Mouse (Mus musculus) forelimb bud, embryonic 11.5 days (tissue): ENCODE measurements around the gene Map7d1.

Experiments
- DNase-seq: peaks from one replicate; pipeline ENCODE4 v3.0.0-alpha.2; 2012; ENCODE audit warnings: low read depth, low spot score

Map7d1 gene

DNA sequence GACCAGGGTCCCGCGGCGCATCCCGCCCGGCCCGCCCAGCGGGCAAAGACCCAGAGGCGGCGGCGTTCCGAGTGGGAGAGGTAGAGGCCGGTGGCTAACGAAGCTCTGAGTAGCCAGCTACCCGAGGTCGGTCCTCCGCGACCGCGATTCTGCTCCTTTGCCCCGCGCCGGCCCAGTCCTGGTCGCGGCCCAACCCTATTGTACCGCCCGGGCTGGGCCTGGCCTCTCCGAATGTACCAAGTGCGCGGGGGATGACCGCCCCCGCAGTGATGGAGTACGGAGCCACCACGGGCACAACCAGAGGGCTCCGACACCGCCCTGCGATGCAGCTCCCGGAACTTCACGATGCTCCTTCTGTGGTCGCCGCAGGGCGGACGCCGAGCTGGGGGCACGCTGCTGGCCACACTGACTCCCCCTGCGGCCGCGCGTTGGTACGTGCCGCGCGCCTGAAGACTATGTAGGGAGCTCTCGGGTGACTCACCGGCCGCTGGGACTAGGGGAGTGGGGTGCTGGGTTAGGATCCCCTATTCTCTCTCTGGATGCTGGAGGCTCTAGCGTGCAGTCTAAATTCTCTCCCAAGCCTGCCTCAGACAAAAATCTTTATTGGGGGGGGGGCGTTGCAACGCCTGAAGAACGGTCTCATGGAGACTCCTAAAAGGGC, at the start of gene Map7d1:
Gene Map7d1, minus strand, starts transcription at position 213 of the 661 bp plus-strand sequence.
- DNase-seq, result peak; percentile 89

DNA sequence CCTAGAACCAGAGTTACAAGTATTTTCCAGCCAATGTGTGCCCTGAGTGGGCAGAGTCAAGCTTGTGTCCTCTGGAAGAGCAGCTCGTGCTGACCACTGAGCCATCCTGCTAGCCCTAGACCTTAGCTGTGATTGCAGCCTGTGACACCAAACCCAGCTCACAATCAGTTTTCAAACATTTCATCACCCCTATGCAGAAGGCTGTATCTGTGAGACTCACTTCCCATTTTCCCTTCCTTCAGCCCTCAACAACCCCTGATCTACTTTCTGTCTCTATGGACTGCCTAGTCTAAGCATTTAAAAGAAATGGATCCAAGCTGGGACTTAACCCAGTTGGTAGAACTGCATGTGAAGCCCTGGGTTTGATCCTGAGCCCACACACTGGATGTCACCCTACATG, 49.3 kb upstream of the Map7d1 start:
- no peak for DNase-seq

- DNase-seq, result no peak
These were observed 47.7 kb upstream of the Map7d1 start for GRCm38 (mm10) chr4:126303877-126304276.

DNA sequence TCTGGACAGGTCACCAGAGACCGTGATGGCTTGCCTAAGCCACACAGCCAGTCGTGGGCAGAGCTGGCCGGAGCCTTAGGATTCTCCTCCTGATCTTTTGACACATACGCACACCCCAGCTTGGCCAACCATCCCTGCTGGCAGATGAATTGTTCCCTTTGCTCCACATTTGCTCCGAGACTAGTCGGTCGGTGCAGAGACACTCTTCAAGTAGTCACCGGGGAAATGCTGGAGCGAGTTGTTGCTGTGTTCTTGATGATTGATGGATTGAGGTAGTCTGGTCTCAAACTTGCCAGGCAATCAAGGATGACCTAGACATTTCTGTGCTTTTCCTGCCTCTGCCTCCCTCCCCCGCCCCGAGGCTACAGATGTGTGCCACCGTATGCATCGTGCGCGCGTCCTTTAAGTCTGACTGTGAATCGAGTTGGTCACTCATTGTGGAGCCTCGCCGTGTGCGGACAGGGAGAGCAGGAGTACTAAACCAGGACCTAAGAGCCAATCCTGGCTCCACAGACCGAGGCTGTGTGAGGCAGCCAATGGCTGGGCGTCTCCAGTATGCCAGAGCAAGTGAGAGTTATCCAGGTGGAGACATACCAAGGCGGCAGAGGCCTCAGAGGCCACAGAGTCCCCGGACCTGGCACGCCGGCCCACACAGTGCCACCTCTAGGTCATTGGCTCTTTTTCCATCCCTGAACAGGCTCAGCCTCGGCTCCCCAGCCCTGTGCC, 45.6 kb upstream of the Map7d1 start:
- DNase-seq, result peak; percentile 40

- no peak for DNase-seq
These were observed 44.9 kb upstream of the Map7d1 start for GRCm38 (mm10) chr4:126300916-126301583.

DNA sequence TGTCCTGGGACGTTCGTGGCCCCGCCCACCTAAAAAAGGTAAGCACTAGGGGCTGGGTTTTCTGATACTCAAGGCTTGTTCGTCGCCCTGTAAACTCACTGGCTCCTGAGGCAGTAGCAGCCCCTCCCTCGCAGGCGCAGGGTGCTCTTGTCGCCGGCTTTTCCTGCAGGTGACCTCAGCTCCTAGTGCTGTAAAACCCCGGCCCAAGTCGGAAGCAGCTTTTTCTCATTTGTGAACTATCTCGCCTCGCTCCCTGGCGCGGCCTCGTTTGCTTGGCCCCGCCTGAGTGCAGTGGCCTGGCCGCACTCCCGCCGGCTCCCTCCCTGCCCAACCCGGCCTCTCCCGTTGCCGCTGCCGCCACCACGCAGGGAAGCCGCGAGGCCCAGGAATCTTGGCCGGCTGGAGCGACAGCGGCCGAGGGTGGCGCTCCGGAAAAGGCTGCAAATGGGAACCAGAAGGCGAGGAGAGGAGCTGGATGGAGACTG, 40.5 kb upstream of the Map7d1 start:
- DNase-seq, result peak; percentile 49

DNA sequence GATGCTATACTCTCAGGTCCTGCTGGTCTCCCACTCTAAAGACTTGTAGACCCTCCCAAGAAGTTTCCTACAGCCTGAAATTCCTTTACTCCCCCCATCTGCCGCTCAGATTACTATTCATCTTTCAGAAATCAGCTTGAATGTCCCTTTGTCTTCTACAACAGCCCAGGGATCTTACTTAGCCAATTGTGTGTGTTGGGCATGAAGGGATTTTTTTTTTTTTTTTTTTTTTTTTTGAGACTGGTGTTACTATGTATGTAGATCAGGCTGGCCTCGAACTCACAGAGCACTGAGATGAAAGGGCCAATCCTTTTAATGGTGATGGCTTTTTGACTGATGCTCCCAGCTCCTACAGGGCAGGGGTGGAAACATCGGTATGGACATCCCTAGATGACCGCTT, 39.8 kb upstream of the Map7d1 start:
- no peak for DNase-seq

GRCm38 (mm10) chr4:126295152-126295551, 39.0 kb upstream of the Map7d1 start:
- DNase-seq, result no peak

GRCm38 (mm10) chr4:126291196-126291595, 35.1 kb upstream of the Map7d1 start:
- no peak for DNase-seq

GRCm38 (mm10) chr4:126290314-126290713, 34.2 kb upstream of the Map7d1 start:
- DNase-seq, result no peak

- no peak for DNase-seq
These were observed 32.0 kb upstream of the Map7d1 start for GRCm38 (mm10) chr4:126288085-126288666.

DNA sequence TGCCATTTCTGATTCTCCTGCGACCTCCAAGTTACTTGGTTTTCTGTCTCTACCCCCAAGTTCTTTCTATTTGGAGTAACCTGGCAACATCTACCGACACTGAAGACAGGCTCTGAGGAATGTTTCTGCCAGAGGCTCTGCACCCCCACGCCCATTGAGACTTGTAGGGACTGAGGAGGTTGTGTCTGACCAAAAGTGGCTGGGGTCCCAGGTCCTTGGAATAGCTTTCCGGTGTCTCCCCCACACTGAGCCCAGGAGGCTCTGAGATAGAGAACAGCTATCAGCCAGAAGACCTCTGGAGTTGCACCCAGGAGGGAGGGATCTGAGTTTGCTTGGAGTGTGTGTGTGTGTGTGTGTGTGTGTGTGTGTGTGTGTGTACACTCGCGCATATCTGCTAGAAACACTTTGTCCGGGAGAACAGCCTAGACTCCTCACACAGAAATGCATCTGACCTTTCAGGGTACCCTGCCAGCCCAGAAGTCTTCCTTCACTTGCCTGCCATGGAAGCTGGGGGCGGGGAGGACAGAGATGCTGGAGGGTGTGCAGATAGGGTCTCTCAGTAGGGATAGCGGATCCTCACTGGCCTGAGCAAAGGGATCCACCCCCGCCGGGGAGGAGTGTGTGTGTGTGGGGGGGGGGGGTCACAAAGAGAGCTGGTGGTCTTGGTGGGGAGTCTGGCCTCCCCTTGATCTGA, 31.3 kb upstream of the Map7d1 start:
- DNase-seq, result no peak

- DNase-seq, result no peak
These were observed 30.3 kb upstream of the Map7d1 start, which contains the start of gene Col8a2 for GRCm38 (mm10) chr4:126286492-126286891. TSS of gene Col8a2 (plus strand) at chr4:126286793.

DNA sequence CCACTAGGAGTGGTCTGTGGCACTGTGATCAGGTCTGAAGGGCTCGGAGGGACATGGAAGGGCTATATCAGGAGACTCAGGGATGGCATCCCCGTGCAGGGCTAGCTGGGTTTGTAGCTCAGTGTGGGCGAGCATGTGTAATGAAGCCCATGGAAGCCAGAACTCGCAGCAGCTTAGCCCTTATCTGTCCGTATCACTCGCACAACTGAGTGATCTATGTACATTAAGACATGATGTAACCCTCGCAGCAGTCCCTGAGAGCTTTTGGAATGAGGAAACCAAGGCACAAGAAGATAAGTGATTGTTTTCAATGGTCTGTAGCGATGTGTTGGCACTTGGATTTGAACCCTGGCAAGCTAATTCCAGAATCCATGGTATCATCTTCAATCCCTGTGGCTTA, 27.4 kb upstream of the Map7d1 start:
- no peak for DNase-seq

DNA sequence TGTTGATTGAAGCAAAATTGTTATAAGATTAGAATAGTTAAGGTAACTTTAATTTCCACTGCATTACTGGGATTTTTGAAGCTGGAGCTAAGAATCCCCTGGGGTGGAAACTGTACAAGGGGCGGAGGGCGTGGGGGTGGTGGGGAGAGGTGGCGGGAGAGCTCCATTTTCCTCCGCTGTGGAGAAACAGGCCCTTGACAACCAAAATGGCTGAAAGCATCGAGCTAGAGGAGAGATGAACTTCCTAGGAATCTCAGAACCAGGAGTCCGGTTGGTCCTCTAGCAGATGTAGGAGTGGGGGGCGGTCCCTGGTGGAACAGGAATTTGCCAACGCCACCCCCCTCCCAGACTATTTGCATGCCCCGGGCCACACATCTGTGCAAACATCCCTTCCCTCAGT, 25.6 kb upstream of the Map7d1 start:
- no peak for DNase-seq

DNA sequence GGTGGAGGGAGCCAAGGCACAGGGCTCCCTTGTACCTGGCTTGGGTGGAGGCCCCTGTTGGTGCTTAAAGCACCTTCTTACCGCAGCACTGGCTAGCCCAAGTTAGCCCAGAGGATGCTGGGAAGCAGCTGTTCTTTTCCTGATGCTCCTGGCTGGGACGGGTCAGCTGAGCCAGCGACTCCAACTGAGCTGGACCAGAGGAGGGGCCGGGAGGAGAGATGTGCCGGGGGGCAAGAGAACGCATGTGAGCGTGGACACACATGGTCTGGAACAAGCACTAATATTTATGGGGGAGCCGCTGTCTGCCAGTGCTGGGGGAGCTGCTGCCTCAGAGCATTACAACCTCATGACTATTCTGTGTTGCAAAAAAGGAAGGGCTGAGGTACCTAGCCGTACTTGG, 22.8 kb upstream of the Map7d1 start:
- DNase-seq, result no peak

DNA sequence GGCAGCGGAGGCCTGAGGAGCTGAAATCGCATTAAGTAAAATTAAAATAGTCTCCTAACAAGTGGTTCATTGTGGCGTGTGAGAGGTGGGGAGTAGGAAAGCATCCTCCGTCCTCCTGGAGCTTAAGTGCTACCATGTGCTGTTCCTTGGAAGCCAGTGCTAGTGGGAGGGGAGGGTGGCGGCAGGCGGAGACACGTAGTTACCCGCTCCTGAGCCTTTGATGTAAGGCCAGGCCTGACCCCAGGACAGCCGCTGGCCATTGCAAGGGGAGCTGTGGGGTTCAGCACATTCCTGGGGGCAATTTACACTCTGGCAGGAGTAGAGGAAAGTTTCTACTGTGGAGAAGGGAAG, 22.4 kb upstream of the Map7d1 start:
- DNase-seq, result no peak

DNA sequence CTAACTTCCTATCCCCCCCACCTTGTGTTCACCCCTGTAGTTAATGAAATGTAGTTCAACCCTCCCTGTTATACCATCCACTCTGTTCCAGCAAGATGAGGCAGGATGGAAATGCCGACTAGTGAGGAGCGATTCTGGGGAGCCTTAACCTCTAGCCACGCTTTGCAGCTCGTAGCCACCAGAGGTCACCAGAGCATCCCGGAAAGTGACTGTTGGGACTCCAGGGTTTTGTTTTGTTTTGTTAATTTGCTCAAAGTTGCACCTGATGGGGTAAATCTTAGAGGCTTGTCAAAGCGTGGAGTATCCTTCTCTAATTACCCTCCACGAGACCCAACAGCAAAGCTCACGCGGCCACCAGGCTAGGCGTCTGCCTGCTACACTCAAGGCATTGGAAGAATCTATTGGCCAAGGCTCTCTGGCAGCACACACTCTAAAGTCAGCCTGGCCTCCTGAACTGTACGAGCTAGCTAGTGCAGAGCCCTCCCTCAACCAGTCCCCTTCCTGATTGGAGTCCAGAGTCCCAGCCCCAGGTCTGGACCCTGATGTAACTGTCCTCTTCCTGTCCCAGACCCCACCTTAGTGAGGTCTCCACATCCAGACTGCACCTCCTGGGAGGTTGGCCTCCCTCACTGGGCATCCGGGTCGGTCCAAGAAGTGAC, 21.9 kb upstream of the Map7d1 start:
- no peak for DNase-seq

DNA sequence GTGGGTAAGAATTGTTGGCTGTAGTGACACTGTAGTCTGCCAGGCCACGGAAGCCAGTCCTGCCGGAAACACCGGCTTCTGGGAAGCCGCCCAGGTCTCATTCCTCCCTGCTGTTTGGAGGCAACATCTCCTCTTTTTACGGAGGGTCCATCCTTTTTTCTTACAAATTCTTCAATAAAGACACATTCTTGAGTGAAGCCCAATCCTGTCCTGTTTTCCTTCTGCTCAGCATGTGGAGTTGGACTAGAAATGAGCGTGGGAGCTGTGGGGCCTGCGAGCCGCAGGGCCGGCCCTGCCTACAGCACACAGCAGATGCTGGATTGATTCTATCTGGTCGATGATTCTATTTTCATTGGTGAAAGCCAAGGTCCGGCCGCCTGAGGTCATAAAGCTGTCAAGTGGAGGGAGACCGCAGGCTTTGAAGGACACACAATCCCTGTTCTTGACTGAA, 19.6 kb upstream of the Map7d1 start:
- DNase-seq, result no peak

DNA sequence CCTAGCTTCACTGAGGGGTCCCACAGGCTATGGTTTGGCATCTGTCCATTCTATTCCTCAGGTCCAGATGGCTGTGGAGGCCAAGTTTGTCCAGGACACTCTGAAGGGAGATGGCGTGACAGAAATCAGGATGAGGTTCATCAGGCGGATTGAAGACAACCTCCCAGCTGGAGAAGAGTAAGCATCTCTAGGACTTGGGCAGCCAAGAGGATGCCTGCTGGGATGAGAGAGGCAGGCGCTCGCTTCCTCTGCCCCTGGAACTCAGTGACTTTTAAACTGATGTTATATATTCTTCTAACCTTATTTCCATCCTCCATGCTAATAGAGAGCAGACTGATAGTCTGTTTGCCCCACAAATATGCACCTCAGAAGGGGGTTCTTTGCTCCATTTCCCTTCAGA, 18.9 kb upstream of the Map7d1 start:
- DNase-seq, result no peak

GRCm38 (mm10) chr4:126273753-126274152, 17.6 kb upstream of the Map7d1 start:
- no peak for DNase-seq
